Mouse (Mus musculus): ENCODE measurements around the gene Jmy. TPM values are rescaled to one million over a fixed set of nuclear protein-coding genes. Genes with fewer than 3 reads are reported as not detected.

Jmy gene
- total RNA-seq, 2 experiments from 2014 or later: 43.8 to 44.6 TPM

- no peak for DNase-seq (ENCODE audit: low spot score in 2 of 2)
Observed at GRCm38 (mm10) chr13:93380399-93381063, 119.1 kb downstream of the Jmy start.

Other genes with a start within 250 kb of the Jmy start
- 100 to 1,000 TPM; 145 TPM for gene Homer1, start 200.2 kb downstream of the Jmy start, total RNA-seq (2021)
- under 1 TPM in 1 of 2 experiments, not detected in 1; 0.32 TPM for gene Bhmt, start 138.2 kb upstream of the Jmy start, total RNA-seq (2021)
- under 1 TPM; 0.41 TPM for gene Bhmt2, start 174.5 kb upstream of the Jmy start, total RNA-seq (2021)
- under 1 TPM; 0.24 to 0.48 TPM for gene Dmgdh, start 174.6 kb upstream of the Jmy start, total RNA-seq (2021)

Data from layer of hippocampus, postnatal 14 days (tissue).